Mouse (Mus musculus) liver, adult 2 months (tissue): Measurements from ENCODE around the gene Mthfd2l. TPM values are rescaled to one million over a fixed set of nuclear protein-coding genes. Genes with fewer than 3 reads are reported as not detected.

ENCODE experiments used
- DNase-seq: peaks from one replicate; pipeline ENCODE4 v3.0.0-alpha.2; 2011; ENCODE audit warnings: low read depth, low spot score; ENCODE audit errors: extremely low read depth
- H3K27ac ChIP-seq: fragments of 200-500 bp; replicated peaks from 2 replicates; pipeline ENCODE4 v1.5.1; 2012; ENCODE audit warnings: low read depth, mild to moderate bottlenecking, control low read depth, inconsistent platforms, low read length; ENCODE audit not compliant: insufficient read depth
- H3K27me3 ChIP-seq: fragments of 200-500 bp; 2 replicates; pipeline ENCODE4 v1.6.1; 2012; ENCODE audit warnings: mild to moderate bottlenecking, moderate library complexity, low read length, inconsistent platforms; ENCODE audit not compliant: control insufficient read depth, insufficient read depth
- H3K36me3 ChIP-seq: fragments of 200-500 bp; 2 replicates; pipeline ENCODE4 v1.6.1; 2012; ENCODE audit warnings: low read length, inconsistent platforms; ENCODE audit not compliant: control insufficient read depth, insufficient read depth
- H3K4me1 ChIP-seq: fragments of 200-500 bp; 2 replicates; pipeline ENCODE4 v1.6.1; 2011; ENCODE audit warnings: low read length; ENCODE audit not compliant: control insufficient read depth, insufficient read depth
- H3K4me3 ChIP-seq: fragments of 200-500 bp; 2 replicates; pipeline ENCODE4 v1.5.1; 2011; ENCODE audit warnings: low read depth, mild to moderate bottlenecking, control low read depth, low read length, moderate library complexity; ENCODE audit not compliant: insufficient read depth
- H3K79me2 ChIP-seq: fragments of 200-500 bp; 2 replicates; pipeline ENCODE4 v1.6.1; 2012; ENCODE audit warnings: inconsistent platforms, mild to moderate bottlenecking, low read length, moderate library complexity; ENCODE audit not compliant: control insufficient read depth, insufficient read depth
- H3K9ac ChIP-seq: fragments of 200-500 bp; 2 replicates; pipeline ENCODE4 v1.6.1; 2012; ENCODE audit warnings: low read depth, mild to moderate bottlenecking, control low read depth, inconsistent platforms, low read length
- CTCF ChIP-seq: fragments of 200-500 bp; IDR thresholded peaks from 2 replicates; pipeline ENCODE4 v1.5.1; 2011; ENCODE audit warnings: low read depth, low read length, control low read depth
- POLR2A ChIP-seq: fragments of 200-500 bp; IDR thresholded peaks from 2 replicates; pipeline ENCODE4 v1.6.1; 2011; ENCODE audit warnings: low read length, control low read depth; ENCODE audit not compliant: insufficient read depth; ENCODE audit errors: extremely low read depth
- WGBS: fragments of 180-500 bp; shearing (Covaris S2); methylation state at CpG from one replicate; pipeline ENCODE4 v1.1.7; 2018; 5-methylcytosine and 5-hydroxymethylcytosine counted together
- polyA plus RNA-seq: library from polyadenylated mRNA; depleted of rRNA; stranded (reverse); fragments of >200 nt; gene quantifications from 2 replicates; pipeline ENCODE4 v1.2.3, GENCODE M21; 2012
- total RNA-seq: library from RNA; depleted of rRNA; stranded (reverse); fragments of >200 nt; gene quantifications from 2 replicates; pipeline ENCODE4 v1.2.3, GENCODE M21; 2014

Mthfd2l gene
- total and polyA plus RNA-seq, 2 experiments = 6.4 to 7.8 TPM

DNA sequence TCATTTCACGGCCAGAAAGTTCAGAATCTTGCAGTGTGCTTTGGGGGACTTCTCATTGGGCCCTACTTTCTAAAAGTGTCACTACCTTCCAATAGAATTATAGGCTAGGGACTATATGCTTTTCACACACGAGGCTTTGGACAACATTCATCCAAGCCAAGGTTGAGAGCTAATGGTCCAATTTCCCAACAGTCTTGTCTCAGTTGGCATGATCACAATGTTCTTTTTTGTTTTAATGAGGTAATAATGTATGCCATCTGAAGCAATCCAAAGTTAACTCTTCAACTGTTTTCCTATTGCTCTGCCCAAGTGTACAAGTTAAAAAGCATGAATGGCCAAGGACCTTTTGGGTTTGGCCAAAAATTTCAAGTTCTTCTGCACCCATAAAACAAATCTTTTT is 11.4 kb upstream of the Mthfd2l start:
- WGBS = 73% methylated on average over 2 of the region's 2 CpGs
- no peak overlapping the region for H3K27ac ChIP-seq
- H3K79me2 ChIP-seq = no peaks in the 10 kb centered on the region
- no peak overlapping the region for H3K9ac ChIP-seq
- H3K4me1 ChIP-seq = no peaks in the 10 kb centered on the region
- no peak for DNase-seq
- no peaks in the 10 kb centered on the region for H3K27me3 ChIP-seq
- TF ChIP-seq POLR2A (no peak), CTCF (no peak)
- H3K4me3 ChIP-seq = no peak overlapping the region
- no peaks in the 10 kb centered on the region for H3K36me3 ChIP-seq

DNA sequence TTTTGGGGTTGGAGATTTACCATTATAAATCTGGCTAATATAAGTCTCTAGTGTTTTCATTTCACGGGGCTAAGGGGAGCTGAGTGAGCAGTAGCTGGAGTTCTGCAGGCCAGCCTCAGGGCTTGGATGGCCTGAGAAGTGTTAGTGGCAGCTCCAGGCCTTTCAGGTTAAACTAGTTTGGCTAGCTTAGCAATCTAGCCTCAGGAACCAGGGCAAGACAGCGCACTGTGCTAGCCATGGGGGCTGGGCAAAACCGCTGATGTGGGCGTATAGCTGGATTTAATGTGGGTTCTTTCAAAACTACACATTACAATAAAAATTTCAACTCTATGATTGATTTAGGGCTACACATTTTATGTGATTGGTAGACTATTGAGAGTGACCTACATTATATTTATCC is 8.0 kb upstream of the Mthfd2l start:
- H3K36me3 ChIP-seq = no peaks in the 10 kb centered on the region
- DNase-seq = no peak
- no peak overlapping the region for H3K9ac ChIP-seq
- H3K4me3 ChIP-seq = no peak overlapping the region
- 99% methylated on average over 4 of the region's 4 CpGs for WGBS
- H3K27ac ChIP-seq = no peak overlapping the region
- H3K79me2 ChIP-seq = no peaks in the 10 kb centered on the region
- H3K4me1 ChIP-seq = no peaks in the 10 kb centered on the region
- H3K27me3 ChIP-seq = no peaks in the 10 kb centered on the region
- TF ChIP-seq POLR2A = no peak
- no peak for TF ChIP-seq CTCF

DNA sequence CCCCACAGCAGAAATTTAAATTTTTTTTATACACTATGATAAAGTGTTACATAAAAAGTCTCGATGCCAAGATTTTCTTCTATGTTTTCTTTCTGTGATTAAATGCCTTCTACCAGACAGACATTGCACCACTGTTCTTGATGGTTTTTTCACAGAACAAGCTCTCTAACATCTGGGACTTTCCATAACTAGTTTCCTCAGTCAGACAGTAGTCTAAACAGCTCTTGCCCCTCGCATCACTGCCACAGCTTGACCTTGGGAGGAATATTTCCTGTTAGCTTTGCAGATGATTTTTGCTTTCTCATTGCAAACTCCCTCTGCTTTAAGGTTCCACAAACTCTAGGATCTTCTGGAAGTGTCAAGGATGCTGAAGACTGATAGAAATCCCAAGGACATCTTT is 371 bp upstream of the Mthfd2l start:
- no peak for TF ChIP-seq CTCF
- TF ChIP-seq POLR2A = no peak
- Histone ChIP-seq H3K27ac (no peak overlapping the region), H3K36me3 (no peaks in the 10 kb centered on the region; the same call in 1 of the 2 replicates), H3K9ac (no peak overlapping the region), H3K27me3 (no peaks in the 10 kb centered on the region), H3K4me3 (no peak overlapping the region), H3K4me1 (peaks cover 6% of the 10 kb centered on the region; the same call in 1 of the 2 replicates), H3K79me2 (no peaks in the 10 kb centered on the region; the same call in 1 of the 2 replicates)
- WGBS = 66% methylated on average over 2 of the region's 2 CpGs
- peak; percentile 31 for DNase-seq

DNA sequence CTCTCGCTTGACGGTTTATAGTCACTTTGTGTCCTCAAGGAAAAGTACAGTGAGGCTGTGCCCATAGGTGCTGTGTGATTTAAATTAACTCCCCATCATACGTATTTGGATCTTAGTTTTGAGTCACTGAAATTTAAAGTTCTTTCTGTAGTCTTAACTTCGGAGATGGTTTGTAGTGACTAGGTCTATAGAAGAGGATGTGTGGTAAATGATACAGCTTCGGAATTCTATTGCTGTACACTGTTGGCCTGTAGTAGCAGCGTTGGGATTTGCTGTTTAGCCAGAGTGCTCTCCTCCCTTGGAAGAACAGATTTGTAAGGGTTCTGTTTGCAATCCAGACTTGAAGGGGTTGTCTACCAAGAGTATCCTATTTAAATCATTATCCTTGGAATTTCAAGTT is 994 bp downstream of the Mthfd2l start:
- Histone ChIP-seq H3K4me3 (peak overlapping the region; percentile 52), H3K79me2 (no peaks in the 10 kb centered on the region; the same call in 1 of the 2 replicates), H3K36me3 (no peaks in the 10 kb centered on the region; the same call in 1 of the 2 replicates), H3K27ac (no peak overlapping the region), H3K4me1 (peaks cover 6% of the 10 kb centered on the region; the same call in 1 of the 2 replicates), H3K9ac (peak overlapping the region; percentile 91), H3K27me3 (no peaks in the 10 kb centered on the region)
- DNase-seq = no peak
- no peak for TF ChIP-seq CTCF
- no peak for TF ChIP-seq POLR2A
- 39% methylated on average over 6 of the region's 6 CpGs for WGBS

DNA sequence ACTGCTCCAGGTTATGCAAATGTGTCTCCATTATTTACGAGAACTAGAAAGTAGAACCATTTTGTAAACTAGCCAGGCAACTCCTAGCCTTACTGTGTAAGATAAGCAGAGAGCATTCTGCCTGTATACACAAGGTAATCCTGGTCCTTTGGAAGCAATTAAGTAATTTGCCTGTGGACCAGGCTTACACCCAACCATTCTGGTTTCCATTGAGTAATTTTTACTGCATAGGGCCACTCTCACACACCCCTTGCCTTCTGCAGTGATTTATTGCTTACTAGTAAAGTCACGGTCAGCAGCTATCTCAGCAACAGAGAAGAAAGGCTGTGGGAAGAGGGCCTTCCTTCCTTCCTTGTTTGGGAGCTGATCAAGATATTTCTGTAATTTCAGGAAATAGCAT is 5.8 kb downstream of the Mthfd2l start:
- 77% methylated on average over 2 of the region's 2 CpGs for WGBS
- DNase-seq = no peak

DNA sequence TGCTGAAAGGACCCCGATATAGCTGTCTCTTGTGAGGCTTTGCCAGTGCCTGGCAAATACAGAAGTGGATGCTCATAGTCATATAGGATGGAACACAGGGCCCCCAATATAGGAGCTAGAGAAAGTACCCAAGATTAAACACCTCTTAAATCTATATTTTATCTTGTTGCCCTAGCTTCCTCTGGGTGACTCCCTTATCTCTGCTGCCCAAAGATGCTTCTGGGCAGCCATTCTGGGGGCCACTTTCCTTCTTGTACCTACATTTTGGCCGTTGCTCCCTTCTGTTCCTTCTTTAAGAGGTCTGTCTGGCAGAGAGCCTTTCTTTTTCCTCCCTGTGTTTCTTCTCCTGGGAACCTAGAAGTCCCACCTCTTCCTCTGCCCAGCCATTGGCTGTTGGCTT is 14.5 kb downstream of the Mthfd2l start:
- no peaks in the 10 kb centered on the region for H3K79me2 ChIP-seq
- 87% methylated on average over 2 of the region's 2 CpGs for WGBS
- no peak overlapping the region for H3K9ac ChIP-seq
- TF ChIP-seq CTCF (no peak), POLR2A (no peak)
- no peaks in the 10 kb centered on the region for H3K36me3 ChIP-seq
- no peaks in the 10 kb centered on the region for H3K4me1 ChIP-seq
- H3K4me3 ChIP-seq = no peak overlapping the region
- no peak for DNase-seq
- no peak overlapping the region for H3K27ac ChIP-seq
- H3K27me3 ChIP-seq = no peaks in the 10 kb centered on the region

More for the DNA sequence above, 5.8 kb downstream of the Mthfd2l start:
- Histone ChIP-seq H3K9ac (no peak overlapping the region), H3K4me3 (no peak overlapping the region), H3K36me3 (no peaks in the 10 kb centered on the region; the same call in 1 of the 2 replicates), H3K79me2 (no peaks in the 10 kb centered on the region; the same call in 1 of the 2 replicates), H3K4me1 (0 out of 2 replicates have a peak, but pooled peaks cover 3% of the 10 kb centered on the region), H3K27me3 (no peaks in the 10 kb centered on the region), H3K27ac (no peak overlapping the region)
- TF ChIP-seq CTCF (no peak), POLR2A (no peak)
